Mouse (Mus musculus) heart, postnatal 25 days (tissue): ENCODE measurements around the gene Mrpl55. TPM values are rescaled to one million over a fixed set of nuclear protein-coding genes. Genes with fewer than 3 reads are reported as not detected.
A peak's percentile ranks its signal among the peaks of the same experiment; 100 is the strongest.
"Not testable (repeated sequence)": the region's sequence is repeated elsewhere in the genome, so short reads cannot be mapped to it uniquely, and the experiment has no call there.

Source experiments
- DNase-seq: peaks from one replicate; pipeline ENCODE4 v3.0.0; 2022; ENCODE audit warnings: low spot score
- intact Hi-C: fragments of 180-260 bp; cut with DNase I; formaldehyde crosslinking; loops from one replicate; pipeline ENCODE4 v1.15.1; 2025
- total RNA-seq, 2 experiments: library from RNA; stranded (reverse); gene quantifications; 2 replicates each; pipeline ENCODE4 v1.2.3; 2021

The Mrpl55 gene
- total RNA-seq, 2 experiments from 2014 or later = 118 to 122 TPM

GRCm38 (mm10) chr11:59187706-59188105, 14.6 kb upstream of the Mrpl55 start:
- no peak for DNase-seq
- intact Hi-C loops = no loop called here

DNA sequence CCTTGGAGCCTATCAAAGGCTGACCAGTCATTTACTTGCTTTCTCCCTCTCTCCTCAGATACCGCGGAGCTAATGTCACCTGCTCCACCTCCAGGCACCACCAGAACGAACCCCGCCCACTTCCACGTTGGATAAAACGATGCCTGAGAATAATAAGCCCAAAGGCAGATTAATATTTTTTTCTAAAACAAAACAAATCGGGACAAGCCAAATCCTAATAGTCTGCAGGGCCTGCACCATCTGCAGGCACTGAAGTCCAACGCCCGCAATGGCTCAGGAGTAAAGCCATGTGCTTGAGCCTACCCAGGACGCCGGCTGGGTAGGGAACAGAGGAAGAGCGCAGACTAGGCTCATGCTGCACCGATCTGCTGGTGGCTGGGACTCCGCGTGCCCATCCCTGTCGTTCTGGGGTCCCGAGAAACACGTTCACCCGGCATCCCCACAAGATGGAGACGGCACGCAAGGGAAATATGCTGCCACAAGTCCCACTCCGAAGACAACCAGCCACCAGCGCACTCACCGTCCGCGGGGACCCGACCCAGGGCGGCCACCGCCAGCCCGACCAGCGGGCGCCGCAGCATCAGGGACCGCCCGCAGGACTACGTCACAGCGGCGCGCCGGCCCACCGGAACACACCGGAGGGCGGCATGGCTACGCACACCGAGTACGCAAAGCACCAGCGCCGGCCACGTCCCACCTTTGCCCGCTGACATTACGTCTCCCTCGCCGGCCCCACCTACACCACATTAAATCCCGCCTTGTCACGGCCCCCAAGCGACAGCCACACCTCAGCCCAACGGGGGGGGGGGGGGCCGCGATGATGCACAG, 10.8 kb upstream of the Mrpl55 start:
- intact Hi-C loops = no loop called here
- DNase-seq = peak; percentile 82

DNA sequence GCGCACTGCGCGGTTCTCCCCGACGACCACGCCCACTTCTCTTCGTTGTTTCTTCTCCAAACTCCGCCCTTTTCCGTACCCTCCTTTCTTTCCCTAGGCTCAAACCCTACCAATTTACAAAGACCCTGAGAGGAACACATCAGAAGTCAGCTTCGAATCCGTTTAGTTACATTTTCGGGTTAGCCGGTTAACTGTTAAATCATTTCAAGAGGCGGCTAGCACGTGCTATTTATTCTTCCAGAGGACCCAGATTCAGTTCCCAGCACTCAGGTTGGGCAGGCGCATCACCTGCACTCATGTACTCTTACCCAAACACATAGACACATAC, 10.3 kb upstream of the Mrpl55 start, which contains the start of gene Guk1:
TSS of gene Guk1 (minus strand) at position 154 of the 328 bp plus-strand sequence.
- no peak for DNase-seq
- intact Hi-C loops = no loop called here

DNA sequence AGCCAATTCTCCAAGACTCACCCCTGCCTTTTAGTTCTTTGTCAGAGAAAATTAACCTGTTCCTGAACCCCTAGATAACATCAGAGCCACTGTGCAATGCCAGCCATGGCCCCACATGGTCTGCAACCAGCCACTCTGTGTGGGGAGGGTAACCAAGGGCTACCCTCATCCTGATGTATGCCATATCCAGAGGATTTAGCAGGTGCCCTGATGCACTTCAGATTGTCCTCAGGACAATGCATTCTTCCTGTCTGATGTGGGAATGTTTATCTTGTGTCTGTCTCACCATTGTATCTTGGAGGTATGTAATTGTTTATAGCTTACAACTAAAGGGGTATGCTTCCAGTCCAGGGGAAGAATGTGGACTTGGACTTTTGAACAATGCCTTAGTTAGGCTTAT, 6.1 kb upstream of the Mrpl55 start:
- no peak for DNase-seq
- intact Hi-C loops = no loop called here

DNA sequence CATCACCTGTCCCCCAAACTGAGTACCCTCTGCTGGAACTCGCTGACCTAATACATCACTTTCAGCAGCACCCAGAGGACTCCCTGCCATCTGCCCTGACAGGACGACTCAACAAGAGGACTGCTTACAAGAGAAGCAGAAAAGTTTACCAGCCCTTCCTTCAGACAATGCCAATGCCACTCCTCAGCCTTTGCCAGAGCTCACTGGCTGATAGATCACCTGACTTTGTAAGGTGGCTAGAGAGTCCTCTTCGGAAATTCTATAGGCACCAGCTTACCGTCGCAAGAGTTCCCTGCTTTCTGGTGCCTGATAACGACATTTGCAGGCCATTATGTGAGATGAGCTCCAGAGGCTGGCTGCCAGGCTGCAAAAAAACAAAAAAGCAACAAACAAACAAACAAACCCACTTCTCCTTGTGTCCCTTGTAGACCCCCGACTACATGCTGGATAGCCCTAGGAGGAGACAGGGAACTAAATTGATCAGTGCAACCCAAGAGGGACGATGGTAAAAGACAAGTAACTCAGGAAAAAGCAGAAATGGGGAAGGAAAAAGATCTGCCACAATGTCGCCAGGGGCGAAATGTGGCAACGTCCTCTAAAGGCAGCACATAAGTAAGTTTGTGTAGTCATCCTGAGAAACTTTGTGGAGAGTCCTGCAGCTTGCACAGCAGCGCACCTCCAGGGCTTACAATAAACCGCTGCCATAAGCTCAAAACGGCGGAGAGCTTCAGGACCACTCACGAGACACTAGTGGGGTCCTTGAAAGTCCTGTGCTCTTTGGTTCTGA, 877 bp upstream of the Mrpl55 start:
- no peak for DNase-seq
- intact Hi-C loops = loop anchor here (5.0 kb wide), 1 partner anchor 39 kb away; the partner anchor contains the start of gene Iba57

DNA sequence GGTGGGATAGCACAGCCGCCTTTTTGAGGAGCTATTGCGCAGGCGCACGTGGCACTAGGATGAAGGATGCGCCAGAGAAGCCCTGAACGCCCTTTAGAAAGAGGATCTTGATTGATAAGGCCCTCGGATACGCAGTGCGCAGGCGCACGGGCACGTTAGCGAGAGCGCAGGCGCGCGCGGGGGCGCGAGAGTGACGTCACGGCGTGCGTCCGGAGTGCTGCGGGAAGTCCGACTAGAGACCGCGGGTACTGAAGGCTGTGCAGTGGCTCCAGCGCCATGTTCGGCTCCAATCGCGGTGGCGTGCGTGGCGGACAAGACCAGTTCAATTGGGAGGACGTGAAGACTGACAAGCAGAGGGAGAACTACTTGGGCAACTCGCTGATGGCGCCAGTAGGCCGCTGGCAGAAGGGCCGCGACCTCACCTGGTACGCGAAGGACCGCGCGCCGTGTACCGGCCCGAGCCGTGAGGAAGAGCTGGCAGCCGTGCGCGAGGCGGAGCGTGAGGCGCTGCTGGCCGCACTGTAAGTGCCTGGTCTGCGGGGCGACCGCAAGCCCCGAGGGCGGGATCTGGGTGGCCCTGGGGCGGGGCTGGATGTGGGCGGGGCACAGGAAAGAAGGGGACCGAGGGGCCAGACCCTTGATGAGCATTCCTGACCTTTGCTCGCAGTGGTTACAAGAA, 6.0 kb downstream of the Mrpl55 start, which contains the start of gene 2310033P09Rik:
TSS of gene 2310033P09Rik (plus strand) at position 169 of the 679 bp plus-strand sequence.
- peak; percentile 91 for DNase-seq
- intact Hi-C loops = no loop called here

DNA sequence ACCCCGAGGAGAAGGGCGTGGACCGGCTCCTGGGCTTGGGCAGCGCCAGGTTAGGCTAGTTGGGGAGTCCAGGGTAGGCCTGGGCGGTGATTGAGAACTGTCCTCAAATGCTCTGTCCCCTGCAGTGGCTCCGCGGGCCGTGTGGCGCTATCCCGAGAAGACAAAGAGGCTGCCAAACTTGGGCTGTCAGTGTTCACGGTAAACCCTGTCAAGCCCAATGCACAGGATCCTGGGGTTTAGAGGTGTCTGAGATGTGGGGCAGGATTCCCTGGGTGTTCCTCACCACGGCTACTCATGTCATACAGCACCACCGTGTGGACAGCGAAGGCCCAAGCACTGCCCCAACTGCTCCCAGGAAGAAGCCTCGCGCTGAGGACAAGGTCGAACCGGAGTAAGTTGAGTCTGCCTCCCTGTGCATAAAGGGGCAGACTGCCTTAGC, 6.7 kb downstream of the Mrpl55 start:
- intact Hi-C loops = no loop called here

GRCm38 (mm10) chr11:59209580-59209979, 7.3 kb downstream of the Mrpl55 start:
- intact Hi-C loops = no loop called here
- DNase-seq = no peak

More for the DNA sequence above, 6.7 kb downstream of the Mrpl55 start:
- no peak for DNase-seq

DNA sequence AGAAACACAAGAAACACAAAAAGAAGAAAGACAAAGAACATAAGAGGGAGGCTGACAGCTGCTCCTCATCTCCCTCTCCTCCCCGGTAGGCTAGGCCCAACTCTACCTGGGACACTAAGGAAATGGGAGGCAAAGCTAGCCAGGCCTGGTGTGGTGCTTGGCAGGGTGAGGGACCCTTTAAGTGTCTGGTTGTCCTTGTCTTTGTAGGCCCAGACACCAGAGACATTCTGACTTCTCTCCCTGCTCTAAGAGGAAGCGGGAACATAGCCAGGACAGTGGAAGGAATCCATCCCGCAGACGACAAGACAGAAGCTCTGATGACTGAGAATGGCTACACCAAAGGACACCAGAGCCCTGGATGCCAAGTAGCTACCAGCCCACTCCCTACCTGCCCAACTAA, 7.7 kb downstream of the Mrpl55 start:
- intact Hi-C loops = no loop called here
- DNase-seq = no peak

DNA sequence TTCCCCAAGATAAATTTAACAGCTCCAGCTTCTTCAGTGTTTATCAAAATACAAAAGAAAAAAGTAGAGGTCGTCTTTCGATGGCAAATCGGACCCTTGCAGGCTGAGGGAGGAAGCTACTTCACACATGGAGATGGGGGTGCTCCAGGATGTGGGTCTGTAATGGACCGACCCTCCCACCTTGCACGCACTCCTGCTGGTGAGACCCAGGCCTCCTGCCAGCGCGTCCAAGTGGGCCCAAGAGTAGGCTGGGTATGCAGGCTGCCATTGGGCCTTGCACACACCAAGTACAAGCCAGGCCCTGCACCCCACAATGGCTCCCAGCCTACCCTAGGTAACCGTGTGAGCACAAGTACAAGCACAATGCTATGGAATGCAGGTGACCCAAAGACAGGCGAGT, 9.3 kb downstream of the Mrpl55 start:
- intact Hi-C loops, DNase-seq: not testable (repeated sequence)

DNA sequence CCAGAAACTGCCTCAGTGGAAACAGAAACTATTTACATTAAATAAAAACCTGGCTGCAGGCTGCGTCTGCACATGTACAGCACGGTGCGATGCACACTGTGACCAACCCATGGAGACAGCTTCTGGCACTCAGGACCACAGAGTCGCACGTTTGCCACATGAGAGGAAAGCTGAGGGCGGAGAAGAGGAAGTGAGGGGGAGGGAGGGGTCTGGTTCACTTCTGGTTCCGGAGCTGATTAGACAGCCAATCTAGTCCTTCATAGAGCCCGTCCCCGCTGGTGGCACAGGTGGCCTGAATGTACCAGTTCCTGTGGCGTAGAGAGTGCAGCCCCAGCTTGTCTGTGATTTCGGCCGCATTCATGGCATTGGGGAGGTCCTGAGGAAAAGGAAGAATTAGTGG, 10.0 kb downstream of the Mrpl55 start:
- DNase-seq, intact Hi-C loops: not testable (repeated sequence)

DNA sequence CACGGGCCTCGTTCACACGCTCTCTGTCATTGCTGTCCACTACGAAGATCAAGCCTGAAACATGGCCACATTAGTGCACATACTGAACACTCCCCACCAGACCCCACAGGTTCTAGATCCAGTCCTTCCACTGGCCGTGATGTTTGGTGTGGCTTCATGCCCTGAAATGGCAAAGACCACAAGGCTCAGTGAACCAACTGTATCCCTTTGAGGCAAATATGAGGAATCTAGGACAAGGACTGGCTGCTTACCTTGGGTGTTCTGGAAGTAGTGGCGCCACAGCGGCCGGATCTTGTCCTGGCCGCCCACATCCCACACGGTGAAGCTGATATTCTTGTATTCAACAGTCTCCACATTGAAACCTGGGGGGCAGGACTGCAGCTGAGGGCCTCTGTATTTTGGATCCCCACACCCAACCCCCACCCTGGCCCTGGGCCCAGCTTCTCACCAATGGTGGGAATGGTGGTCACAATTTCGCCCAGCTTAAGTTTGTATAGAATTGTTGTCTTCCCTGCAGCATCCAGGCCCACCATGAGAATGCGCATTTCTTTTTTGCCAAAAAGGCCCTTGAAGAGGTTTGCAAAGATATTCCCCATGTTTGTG, 10.7 kb downstream of the Mrpl55 start:
- no peak for DNase-seq
- intact Hi-C loops = no loop called here

DNA sequence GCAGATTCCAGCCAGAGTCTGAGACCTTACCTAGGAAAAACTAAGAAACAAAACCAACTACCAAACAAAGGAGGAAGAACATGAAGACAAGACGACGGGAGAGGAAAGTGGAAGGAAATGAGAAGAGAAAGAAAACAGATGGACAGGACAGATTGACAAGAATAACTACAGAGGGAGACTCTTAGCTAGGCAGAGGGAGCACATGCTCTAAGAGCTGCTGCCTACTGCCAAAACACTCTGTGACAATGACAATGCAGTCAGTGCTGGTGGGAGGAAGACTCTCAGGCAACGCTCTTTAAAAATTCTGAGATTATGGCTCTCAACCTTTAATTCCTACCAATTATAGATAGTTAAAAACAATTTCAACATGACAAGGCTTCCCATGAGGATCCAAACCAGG, 14.7 kb downstream of the Mrpl55 start:
- no peak for DNase-seq

DNA sequence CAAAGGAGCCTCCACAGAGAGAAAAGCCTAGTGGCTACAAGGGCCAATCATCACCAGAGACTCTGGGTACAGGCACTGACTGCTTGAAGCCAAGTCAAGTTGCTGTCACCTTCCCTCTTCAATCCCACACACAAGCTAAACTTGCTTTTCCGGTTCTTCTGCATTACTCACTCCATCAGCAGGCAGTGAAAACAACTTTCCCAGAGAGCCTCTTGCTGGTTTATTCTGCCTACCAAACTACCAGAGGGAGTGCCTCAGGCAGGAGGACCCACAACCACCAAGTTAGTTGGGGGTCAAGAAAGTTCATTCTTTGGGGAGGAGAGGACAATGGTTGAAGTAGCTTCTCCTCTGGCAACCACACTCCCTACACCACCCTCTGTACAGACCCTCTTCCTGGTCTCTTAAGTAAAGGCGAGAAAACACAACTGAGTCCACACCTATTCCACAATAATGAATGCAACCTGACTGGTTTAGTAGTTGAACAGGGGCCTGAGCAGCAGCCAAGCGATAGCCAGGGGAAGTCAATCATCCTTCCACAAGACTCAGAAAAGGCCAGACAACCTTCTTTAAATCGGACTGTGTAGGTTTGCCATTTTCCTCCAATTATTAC, 16.2 kb downstream of the Mrpl55 start:
- intact Hi-C loops = no loop called here

More for the DNA sequence above, 14.7 kb downstream of the Mrpl55 start:
- intact Hi-C loops = no loop called here

GRCm38 (mm10) chr11:59219064-59219463, 16.8 kb downstream of the Mrpl55 start:
- DNase-seq = no peak
- intact Hi-C loops = no loop called here

More for the DNA sequence above, 16.2 kb downstream of the Mrpl55 start:
- no peak for DNase-seq

DNA sequence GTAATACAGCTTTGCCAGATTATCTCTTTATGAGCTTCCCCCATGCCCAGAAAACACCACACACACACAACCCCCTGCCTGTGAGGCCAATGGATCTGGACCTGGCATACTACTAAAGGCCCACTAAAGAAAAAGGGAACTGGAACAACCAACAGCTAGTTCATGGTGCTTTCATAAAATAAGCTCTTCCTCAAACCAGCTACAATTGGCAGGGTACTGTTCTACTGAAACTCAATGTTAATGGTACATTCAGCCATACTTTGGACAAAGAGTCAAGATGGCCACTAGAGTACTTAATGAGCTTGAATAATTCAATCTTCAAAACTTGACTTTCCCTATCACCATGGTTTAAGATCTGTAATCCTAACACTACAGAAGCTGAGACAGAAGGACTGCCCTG, 19.3 kb downstream of the Mrpl55 start:
- DNase-seq = no peak

DNA sequence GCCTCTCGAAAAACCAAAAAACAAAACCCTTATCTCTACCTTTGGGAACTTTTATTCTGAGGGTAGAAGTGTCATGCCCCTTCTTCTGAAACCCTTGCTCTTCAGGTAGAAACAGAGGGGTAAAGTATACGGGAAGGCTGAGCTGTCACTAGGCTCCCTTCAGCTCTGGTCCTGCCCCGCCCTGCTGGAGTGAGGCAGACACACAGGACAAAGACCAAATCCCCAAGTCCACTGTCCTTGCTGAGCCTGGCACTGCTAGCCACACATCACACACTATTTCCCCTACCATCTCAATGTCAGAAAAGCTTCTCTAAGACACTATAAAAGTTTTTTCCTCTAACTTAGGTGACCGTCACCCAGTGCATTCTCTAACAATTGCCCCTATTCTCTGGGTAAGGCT, 20.0 kb downstream of the Mrpl55 start:
- DNase-seq = no peak
- intact Hi-C loops = no loop called here

More for the DNA sequence above, 19.3 kb downstream of the Mrpl55 start:
- intact Hi-C loops = no loop called here

DNA sequence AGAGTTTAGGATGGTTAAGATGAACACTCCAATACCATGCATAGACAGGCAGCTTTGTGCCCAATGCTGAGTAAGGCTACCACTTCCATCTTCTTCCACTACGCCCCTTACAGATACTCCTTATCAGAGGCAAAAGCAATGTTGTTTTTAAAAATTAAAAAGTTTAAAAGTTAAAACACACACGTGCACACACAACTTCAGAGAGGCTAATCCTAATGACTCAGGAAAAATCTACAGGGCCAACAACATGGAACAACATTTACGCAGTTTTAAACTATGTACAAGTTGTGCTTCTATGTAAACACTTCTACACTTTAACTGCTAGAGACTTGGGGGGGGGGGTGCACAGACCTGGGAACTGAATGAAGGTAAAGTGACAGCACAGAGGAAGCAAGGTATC, 21.7 kb downstream of the Mrpl55 start:
- intact Hi-C loops = no loop called here
- no peak for DNase-seq

DNA sequence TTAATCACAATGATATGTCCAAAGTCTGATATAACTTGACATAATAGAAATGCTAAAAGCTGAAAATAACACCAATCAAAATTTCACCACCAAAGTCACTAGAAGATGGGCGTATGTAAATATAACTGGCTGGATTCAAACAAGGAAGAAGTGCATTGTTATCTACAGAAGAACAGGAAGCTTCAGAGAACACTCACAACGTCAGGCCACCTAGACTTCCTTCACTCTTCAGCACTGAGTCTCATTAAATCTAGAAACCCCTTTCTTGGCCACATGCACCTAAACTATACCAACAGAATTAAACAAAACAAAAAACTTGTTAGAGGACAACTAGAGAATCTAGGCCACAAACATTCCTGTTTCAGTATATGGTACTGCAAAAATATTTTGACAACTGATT, 22.2 kb downstream of the Mrpl55 start:
- intact Hi-C loops = no loop called here
- DNase-seq = no peak
